Mouse (Mus musculus): ENCODE data around the gene Dnph1. TPM values are rescaled to one million over a fixed set of nuclear protein-coding genes. Genes with fewer than 3 reads are reported as not detected.

The Dnph1 gene
- polyA plus RNA-seq, 1 experiment from 2014 or later, result 38.5 TPM

GRCm38 (mm10) chr17:46546591-46546990 lies 50.1 kb downstream of the Dnph1 start:
- H3K27me3 ChIP-seq (replicated peaks), result peaks cover 63% of the 10 kb centered on the region
- peak overlapping the region; percentile 46 for H3K4me3 ChIP-seq
- ATAC-seq, result no peak
- H3K9me3 ChIP-seq (replicated peaks), result no peaks in the 10 kb centered on the region
- 24% methylated on average over 7 of the region's 7 CpGs for WGBS (ENCODE audit: insufficient replicate concordance)
- no peak overlapping the region for H3K9ac ChIP-seq
- H3K36me3 ChIP-seq, result peaks cover 39% of the 10 kb centered on the region
- peaks cover 26% of the 10 kb centered on the region for H3K4me1 ChIP-seq
- no peak overlapping the region for H3K27ac ChIP-seq
- H3K4me2 ChIP-seq, result peak overlapping the region; percentile 69

GRCm38 (mm10) chr17:46546995-46547394 lies 50.5 kb downstream of the Dnph1 start:
- WGBS (ENCODE audit: insufficient replicate concordance), result 26% methylated on average over 8 of the region's 8 CpGs
- Histone ChIP-seq H3K9ac (no peak overlapping the region), H3K4me3 (no peak overlapping the region), H3K4me1 (peaks cover 26% of the 10 kb centered on the region), H3K4me2 (no peak overlapping the region), H3K9me3 (replicated peaks) (no peaks in the 10 kb centered on the region), H3K27ac (no peak overlapping the region), H3K27me3 (replicated peaks) (peaks cover 59% of the 10 kb centered on the region), H3K36me3 (peaks cover 43% of the 10 kb centered on the region)
- ATAC-seq, result no peak

- H3K9me3 ChIP-seq (replicated peaks), result no peaks in the 10 kb centered on the region
- no peak for ATAC-seq
- peaks cover 34% of the 10 kb centered on the region for H3K4me1 ChIP-seq
- H3K9ac ChIP-seq, result no peak overlapping the region
- no peak overlapping the region for H3K4me2 ChIP-seq
- H3K4me3 ChIP-seq, result no peak overlapping the region
- H3K36me3 ChIP-seq, result peaks cover 49% of the 10 kb centered on the region
- WGBS (ENCODE audit: insufficient replicate concordance), result 57% methylated on average over 3 of the region's 3 CpGs
- peaks cover 57% of the 10 kb centered on the region for H3K27me3 ChIP-seq (replicated peaks)
- no peak overlapping the region for H3K27ac ChIP-seq
Measured at GRCm38 (mm10) chr17:46547923-46548322, 51.4 kb downstream of the Dnph1 start.

- H3K4me2 ChIP-seq, result no peak overlapping the region
- peaks cover 50% of the 10 kb centered on the region for H3K27me3 ChIP-seq (replicated peaks)
- peaks cover 49% of the 10 kb centered on the region for H3K36me3 ChIP-seq
- no peak overlapping the region for H3K4me3 ChIP-seq
- no peak overlapping the region for H3K9ac ChIP-seq
- H3K9me3 ChIP-seq (replicated peaks), result no peaks in the 10 kb centered on the region
- WGBS (ENCODE audit: insufficient replicate concordance), result 83% methylated on average over 11 of the region's 11 CpGs
- no peak overlapping the region for H3K27ac ChIP-seq
- ATAC-seq, result no peak
- H3K4me1 ChIP-seq, result peaks cover 42% of the 10 kb centered on the region
Measured at GRCm38 (mm10) chr17:46548741-46549140, 52.2 kb downstream of the Dnph1 start.

- no peak for ATAC-seq
- 47% methylated on average over 8 of the region's 8 CpGs for WGBS (ENCODE audit: insufficient replicate concordance)
- H3K36me3 ChIP-seq, result peaks cover 49% of the 10 kb centered on the region
- no peak overlapping the region for H3K27ac ChIP-seq
- no peak overlapping the region for H3K9ac ChIP-seq
- no peaks in the 10 kb centered on the region for H3K9me3 ChIP-seq (replicated peaks)
- no peak overlapping the region for H3K4me3 ChIP-seq
- H3K4me2 ChIP-seq, result no peak overlapping the region
- H3K27me3 ChIP-seq (replicated peaks), result peaks cover 46% of the 10 kb centered on the region
- H3K4me1 ChIP-seq, result peaks cover 47% of the 10 kb centered on the region
Measured at GRCm38 (mm10) chr17:46549193-46549592, 52.7 kb downstream of the Dnph1 start.

Other genes starting within 250 kb of the Dnph1 start
- 53.9 and 56.3 TPM in 2 replicates for gene Polr1c, start 248.7 kb upstream of the Dnph1 start, polyA plus RNA-seq (2016; fragmentation: Nextera tagmentation; extraction: Ambion mirVana)
- gene Yipf3, start 248.6 kb upstream of the Dnph1 start, polyA plus RNA-seq (2016; fragmentation: Nextera tagmentation; extraction: Ambion mirVana), result 43.4 and 45.8 TPM in 2 replicates
- 0.12 and 0.14 TPM in 2 replicates for gene Lrrc73, start 243.2 kb upstream of the Dnph1 start, polyA plus RNA-seq (2016; fragmentation: Nextera tagmentation; extraction: Ambion mirVana)
- 17.4 and 18.9 TPM in 2 replicates for gene Tjap1, start 213.7 kb upstream of the Dnph1 start, polyA plus RNA-seq (2016; fragmentation: Nextera tagmentation; extraction: Ambion mirVana)
- not detected in 2 replicates for gene Dlk2, start 199.3 kb upstream of the Dnph1 start, polyA plus RNA-seq (2016; fragmentation: Nextera tagmentation; extraction: Ambion mirVana)
- 2.4 and 2.9 TPM in 2 replicates for gene Abcc10, start 168.4 kb upstream of the Dnph1 start, polyA plus RNA-seq (2016; fragmentation: Nextera tagmentation; extraction: Ambion mirVana)
- gene Zfp318, start 113.0 kb upstream of the Dnph1 start, polyA plus RNA-seq (2016; fragmentation: Nextera tagmentation; extraction: Ambion mirVana), result 4.4 and 4.5 TPM in 2 replicates
- 0.25 TPM in 1 of 2 replicates, not detected in the other for gene Crip3, start 67.8 kb upstream of the Dnph1 start, polyA plus RNA-seq (2016; fragmentation: Nextera tagmentation; extraction: Ambion mirVana)
- gene Slc22a7, start 58.3 kb upstream of the Dnph1 start, polyA plus RNA-seq (2016; fragmentation: Nextera tagmentation; extraction: Ambion mirVana), result not detected in 2 replicates
- 0.02 and 0.11 TPM in 2 replicates for gene Ttbk1, start 9.0 kb upstream of the Dnph1 start, polyA plus RNA-seq (2016; fragmentation: Nextera tagmentation; extraction: Ambion mirVana)
- 0.69 and 0.93 TPM in 2 replicates for gene Cul9, start 49.7 kb downstream of the Dnph1 start, polyA plus RNA-seq (2016; fragmentation: Nextera tagmentation; extraction: Ambion mirVana)
- 6.6 and 6.8 TPM in 2 replicates for gene Srf, start 59.5 kb downstream of the Dnph1 start, polyA plus RNA-seq (2016; fragmentation: Nextera tagmentation; extraction: Ambion mirVana)
- gene Ptk7, start 132.8 kb downstream of the Dnph1 start, polyA plus RNA-seq (2016; fragmentation: Nextera tagmentation; extraction: Ambion mirVana), result 16.8 and 17.7 TPM in 2 replicates
- gene Klc4, start 149.3 kb downstream of the Dnph1 start, polyA plus RNA-seq (2016; fragmentation: Nextera tagmentation; extraction: Ambion mirVana), result 6.3 and 6.6 TPM in 2 replicates
- 95.0 and 106 TPM in 2 replicates for gene Mrpl2, start 149.5 kb downstream of the Dnph1 start, polyA plus RNA-seq (2016; fragmentation: Nextera tagmentation; extraction: Ambion mirVana)
- 16.9 and 18.3 TPM in 2 replicates for gene Cul7, start 153.6 kb downstream of the Dnph1 start, polyA plus RNA-seq (2016; fragmentation: Nextera tagmentation; extraction: Ambion mirVana)
- gene Rrp36, start 177.6 kb downstream of the Dnph1 start, polyA plus RNA-seq (2016; fragmentation: Nextera tagmentation; extraction: Ambion mirVana), result 37.0 and 37.3 TPM in 2 replicates
- gene Mea1, start 182.1 kb downstream of the Dnph1 start, polyA plus RNA-seq (2016; fragmentation: Nextera tagmentation; extraction: Ambion mirVana), result 67.4 and 77.4 TPM in 2 replicates
- 83.4 and 85.0 TPM in 2 replicates for gene Klhdc3, start 184.2 kb downstream of the Dnph1 start, polyA plus RNA-seq (2016; fragmentation: Nextera tagmentation; extraction: Ambion mirVana)
- gene Ppp2r5d, start 208.4 kb downstream of the Dnph1 start, polyA plus RNA-seq (2016; fragmentation: Nextera tagmentation; extraction: Ambion mirVana), result 48.3 and 49.1 TPM in 2 replicates
- 20.7 and 21.1 TPM in 2 replicates for gene Pex6, start 214.8 kb downstream of the Dnph1 start, polyA plus RNA-seq (2016; fragmentation: Nextera tagmentation; extraction: Ambion mirVana)
- gene Gnmt, start 232.5 kb downstream of the Dnph1 start, polyA plus RNA-seq (2016; fragmentation: Nextera tagmentation; extraction: Ambion mirVana), result 5.8 and 6.7 TPM in 2 replicates

All from liver, embryonic 12.5 days (tissue).